Mouse (Mus musculus) leukemia stem cell, adult 10-12 weeks (primary cell): ENCODE measurements around the gene Fam122b. TPM values are rescaled to one million over a fixed set of nuclear protein-coding genes. Genes with fewer than 3 reads are reported as not detected.

Experiments used
- polyA plus RNA-seq: library from polyadenylated mRNA; stranded (reverse); fragments of >175 nt; gene quantifications from 2 replicates; pipeline ENCODE4 v1.2.3, GENCODE M21; 2012; ENCODE audit warnings: low replicate concordance

Gene Fam122b
- polyA plus RNA-seq: 1.8 and 9.7 TPM in 2 replicates

GRCm38 (mm10) chrX:53269289-53270062 lies at the start of gene Fam122b:
Gene Fam122b, minus strand, starts transcription at chrX:53269805.

GRCm38 (mm10) chrX:53273124-53273523 lies 3.5 kb upstream of the Fam122b start, which contains the start of gene Fam122c:
Gene Fam122c, plus strand, starts transcription at chrX:53273424.

GRCm38 (mm10) chrX:53240011-53240410 lies 29.6 kb downstream of the Fam122b start, which contains the start of gene Plac1:
Gene Plac1, minus strand, starts transcription at chrX:53240111.

Other genes with a start within 250 kb of the Fam122b start
- not detected in 2 replicates for gene Plac1, start 29.7 kb downstream of the Fam122b start, polyA plus RNA-seq
- not detected in 2 replicates for gene Fam122c, start 3.6 kb upstream of the Fam122b start, polyA plus RNA-seq
- gene Mospd1, start 100.7 kb upstream of the Fam122b start, polyA plus RNA-seq: 0.25 TPM in 1 of 2 replicates, not detected in the other
- gene Etd, start 165.1 kb upstream of the Fam122b start, polyA plus RNA-seq: not detected in 2 replicates